Mouse (Mus musculus) MEL-GATA-1-ER (cell line): ENCODE data around the gene Gm4846.
"Not testable (repeated sequence)": the region's sequence is repeated elsewhere in the genome, so short reads cannot be mapped to it uniquely, and the experiment has no call there.

ENCODE experiments used
- DNase-seq: peaks from one replicate; pipeline ENCODE4 v3.0.0-alpha.2; 2012; ENCODE audit warnings: low read depth; ENCODE audit errors: extremely low read depth

The Gm4846 gene

GRCm38 (mm10) chr1:166497488-166497887 lies at the start of gene Gm4846:
Gm4846 (minus strand) TSS chr1:166497588.
- not testable (repeated sequence) for DNase-seq

- DNase-seq = not testable (repeated sequence)
Observed at GRCm38 (mm10) chr1:166531521-166531920, 34.1 kb upstream of the Gm4846 start.

GRCm38 (mm10) chr1:166524709-166525108 lies 27.3 kb upstream of the Gm4846 start:
- DNase-seq = not testable (repeated sequence)

GRCm38 (mm10) chr1:166519626-166520025 lies 22.2 kb upstream of the Gm4846 start:
- DNase-seq = not testable (repeated sequence)

GRCm38 (mm10) chr1:166516556-166516955 lies 19.2 kb upstream of the Gm4846 start:
- DNase-seq = no peak

- not testable (repeated sequence) for DNase-seq
Observed at GRCm38 (mm10) chr1:166504206-166504605, 6.8 kb upstream of the Gm4846 start.

GRCm38 (mm10) chr1:166479503-166479902 lies 17.9 kb downstream of the Gm4846 start:
- no peak for DNase-seq

GRCm38 (mm10) chr1:166467172-166467571 lies 30.2 kb downstream of the Gm4846 start:
- DNase-seq = no peak

GRCm38 (mm10) chr1:166462544-166462943 lies 34.8 kb downstream of the Gm4846 start:
- DNase-seq = no peak

GRCm38 (mm10) chr1:166441992-166442391 lies 55.4 kb downstream of the Gm4846 start:
- DNase-seq = no peak

GRCm38 (mm10) chr1:166439426-166439825 lies 58.0 kb downstream of the Gm4846 start:
- no peak for DNase-seq
